Mouse (Mus musculus): Measurements from ENCODE around the gene Iqce.
A peak's percentile ranks its signal among the peaks of the same experiment; 100 is the strongest.

DNA sequence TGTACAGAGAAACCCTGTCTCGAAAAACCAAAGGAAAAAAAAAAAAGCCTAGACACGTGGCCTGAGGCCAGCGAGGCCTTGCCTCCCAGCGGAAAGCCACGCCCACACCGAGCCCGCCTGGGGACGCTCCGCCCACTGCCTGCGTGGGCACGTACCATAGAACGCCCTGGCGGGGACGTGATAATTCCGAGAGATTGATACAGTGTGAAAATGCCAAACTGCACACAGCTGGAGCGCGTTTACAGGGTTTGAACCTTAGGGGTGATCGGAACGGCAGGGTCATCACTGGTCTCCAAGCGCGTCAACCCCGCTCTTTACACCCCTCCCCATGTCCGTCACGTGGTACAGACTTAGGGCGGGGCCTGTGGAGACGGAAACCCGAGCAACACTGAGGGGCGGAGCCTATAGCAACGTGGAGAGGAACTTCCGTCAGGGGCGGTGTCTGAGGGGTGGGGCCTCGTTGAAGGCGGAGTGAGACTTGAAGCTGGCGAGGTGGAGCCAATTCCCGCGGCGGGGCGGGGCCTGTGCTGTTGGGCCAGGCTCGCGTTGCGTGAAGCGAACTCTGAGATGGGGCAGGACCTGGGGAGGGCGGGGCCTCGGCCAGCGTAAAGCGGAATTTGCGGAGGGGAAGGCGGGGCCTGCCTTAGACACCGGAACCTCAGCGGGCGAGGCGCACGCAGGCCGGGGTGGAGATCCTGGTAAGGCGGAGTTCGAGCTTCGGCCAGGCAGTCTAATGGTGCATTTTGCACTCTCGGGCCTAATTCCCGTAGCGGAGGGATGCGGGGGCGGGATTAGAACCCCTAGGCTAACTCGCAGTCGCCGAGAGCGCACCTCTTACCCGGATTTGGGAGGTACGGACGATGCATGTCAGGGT lies 2.4 kb upstream of the Iqce start, which contains the start of gene Brat1:
- TF ChIP-seq POLR2A (IDR thresholded peaks at IDR 0.05; ENCODE audit: low read depth, low read length), result peak; percentile 90
- no peak for TF ChIP-seq CTCF (conservative IDR thresholded peaks at IDR 0.05; ENCODE audit: insufficient read depth, insufficient read length, low read depth, low read length)
